Mouse (Mus musculus): ENCODE measurements around the gene Hadha. TPM values are rescaled to one million over a fixed set of nuclear protein-coding genes. Genes with fewer than 3 reads are reported as not detected.

Hadha gene
- polyA plus RNA-seq, 1 experiment from 2014 or later = 120 TPM

GRCm38 (mm10) chr5:30125587-30125986, 29.4 kb downstream of the Hadha start:
- Histone ChIP-seq H3K4me1 (ENCODE audit: control insufficient read depth, insufficient read depth, low read length) (no peaks in the 10 kb centered on the region), H3K9me3 (ENCODE audit: control insufficient read depth, low read length) (no peaks in the 10 kb centered on the region), H3K9ac (ENCODE audit: low read depth, low read length) (no peak overlapping the region), H3K4me2 (ENCODE audit: low read depth, low read length) (no peak overlapping the region), H3K36me3 (ENCODE audit: control insufficient read depth, insufficient read depth, low read length) (peaks cover 93% of the 10 kb centered on the region), H3K4me3 (ENCODE audit: low read depth, low read length) (no peak overlapping the region), H3K27ac (replicated peaks; ENCODE audit: low read depth, low read length) (no peak overlapping the region), H3K27me3 (replicated peaks; ENCODE audit: control insufficient read depth, insufficient read depth, low read length) (no peaks in the 10 kb centered on the region)
- 36% methylated on average over 5 of the region's 5 CpGs for WGBS
- no peak for DNase-seq (ENCODE audit: low spot score)
- no peak; the same call in 1 of the 2 replicates for ATAC-seq (ENCODE audit: low read depth)

GRCm38 (mm10) chr5:30122481-30122880, 32.5 kb downstream of the Hadha start:
- ATAC-seq (ENCODE audit: low read depth) (no peak), DNase-seq (ENCODE audit: low spot score) (no peak)
- Histone ChIP-seq H3K27ac (replicated peaks; ENCODE audit: low read depth, low read length) (no peak overlapping the region), H3K4me3 (ENCODE audit: low read depth, low read length) (no peak overlapping the region), H3K36me3 (ENCODE audit: control insufficient read depth, insufficient read depth, low read length) (peaks cover 85% of the 10 kb centered on the region), H3K9ac (ENCODE audit: low read depth, low read length) (no peak overlapping the region), H3K4me1 (ENCODE audit: control insufficient read depth, insufficient read depth, low read length) (no peaks in the 10 kb centered on the region), H3K27me3 (replicated peaks; ENCODE audit: control insufficient read depth, insufficient read depth, low read length) (no peaks in the 10 kb centered on the region), H3K4me2 (ENCODE audit: low read depth, low read length) (no peak overlapping the region), H3K9me3 (ENCODE audit: control insufficient read depth, low read length) (no peaks in the 10 kb centered on the region)
- WGBS = 92% methylated on average over 6 of the region's 6 CpGs

- no peak overlapping the region for H3K4me2 ChIP-seq (ENCODE audit: low read depth, low read length)
- DNase-seq (ENCODE audit: low spot score) (no peak), ATAC-seq (ENCODE audit: low read depth) (no peak)
- H3K36me3 ChIP-seq (ENCODE audit: control insufficient read depth, insufficient read depth, low read length) = peaks cover 68% of the 10 kb centered on the region
- peaks cover 3% of the 10 kb centered on the region for H3K27me3 ChIP-seq (replicated peaks; ENCODE audit: control insufficient read depth, insufficient read depth, low read length)
- H3K4me1 ChIP-seq (ENCODE audit: control insufficient read depth, insufficient read depth, low read length) = no peaks in the 10 kb centered on the region
- H3K27ac ChIP-seq (replicated peaks; ENCODE audit: low read depth, low read length) = no peak overlapping the region
- WGBS = 90% methylated on average over 7 of the region's 7 CpGs
- H3K9me3 ChIP-seq (ENCODE audit: control insufficient read depth, low read length) = no peaks in the 10 kb centered on the region
- no peak overlapping the region for H3K4me3 ChIP-seq (ENCODE audit: low read depth, low read length)
- no peak overlapping the region for H3K9ac ChIP-seq (ENCODE audit: low read depth, low read length)
Measured at GRCm38 (mm10) chr5:30120106-30120505, 34.9 kb downstream of the Hadha start.

GRCm38 (mm10) chr5:30119163-30119562, 35.8 kb downstream of the Hadha start:
- 91% methylated on average over 6 of the region's 6 CpGs for WGBS
- H3K36me3 ChIP-seq (ENCODE audit: control insufficient read depth, insufficient read depth, low read length) = peaks cover 58% of the 10 kb centered on the region

GRCm38 (mm10) chr5:30118018-30118417, 36.9 kb downstream of the Hadha start:
- WGBS = 78% methylated on average over 1 of the region's 1 CpGs

More at GRCm38 (mm10) chr5:30119163-30119562, 35.8 kb downstream of the Hadha start:
- no peak overlapping the region for H3K4me3 ChIP-seq (ENCODE audit: low read depth, low read length)
- H3K27me3 ChIP-seq (replicated peaks; ENCODE audit: control insufficient read depth, insufficient read depth, low read length) = peaks cover 10% of the 10 kb centered on the region
- DNase-seq (ENCODE audit: low spot score) (no peak), ATAC-seq (ENCODE audit: low read depth) (no peak)
- no peaks in the 10 kb centered on the region for H3K9me3 ChIP-seq (ENCODE audit: control insufficient read depth, low read length)
- H3K27ac ChIP-seq (replicated peaks; ENCODE audit: low read depth, low read length) = no peak overlapping the region
- no peak overlapping the region for H3K4me2 ChIP-seq (ENCODE audit: low read depth, low read length)
- 0 out of 2 replicates have a peak, but pooled peaks cover 4% of the 10 kb centered on the region for H3K4me1 ChIP-seq (ENCODE audit: control insufficient read depth, insufficient read depth, low read length)
- H3K9ac ChIP-seq (ENCODE audit: low read depth, low read length) = no peak overlapping the region

GRCm38 (mm10) chr5:30115718-30116117, 39.2 kb downstream of the Hadha start:
- peaks cover 27% of the 10 kb centered on the region for H3K36me3 ChIP-seq (ENCODE audit: control insufficient read depth, insufficient read depth, low read length)
- ATAC-seq (ENCODE audit: low read depth) (no peak), DNase-seq (ENCODE audit: low spot score) (no peak)
- H3K4me2 ChIP-seq (ENCODE audit: low read depth, low read length) = no peak overlapping the region
- no peak overlapping the region for H3K27ac ChIP-seq (replicated peaks; ENCODE audit: low read depth, low read length)
- WGBS = 29% methylated on average over 7 of the region's 10 CpGs
- H3K27me3 ChIP-seq (replicated peaks; ENCODE audit: control insufficient read depth, insufficient read depth, low read length) = peaks cover 45% of the 10 kb centered on the region
- H3K4me3 ChIP-seq (ENCODE audit: low read depth, low read length) = no peak overlapping the region
- H3K9ac ChIP-seq (ENCODE audit: low read depth, low read length) = no peak overlapping the region
- peaks cover 12% of the 10 kb centered on the region; the same call in 1 of the 2 replicates for H3K4me1 ChIP-seq (ENCODE audit: control insufficient read depth, insufficient read depth, low read length)
- no peaks in the 10 kb centered on the region for H3K9me3 ChIP-seq (ENCODE audit: control insufficient read depth, low read length)

More at GRCm38 (mm10) chr5:30118018-30118417, 36.9 kb downstream of the Hadha start:
- peaks cover 49% of the 10 kb centered on the region for H3K36me3 ChIP-seq (ENCODE audit: control insufficient read depth, insufficient read depth, low read length)
- no peak overlapping the region for H3K4me2 ChIP-seq (ENCODE audit: low read depth, low read length)
- H3K27me3 ChIP-seq (replicated peaks; ENCODE audit: control insufficient read depth, insufficient read depth, low read length) = peaks cover 22% of the 10 kb centered on the region
- DNase-seq (ENCODE audit: low spot score) = no peak
- 0 out of 2 replicates have a peak, but pooled peaks cover 4% of the 10 kb centered on the region for H3K4me1 ChIP-seq (ENCODE audit: control insufficient read depth, insufficient read depth, low read length)
- no peak overlapping the region for H3K9ac ChIP-seq (ENCODE audit: low read depth, low read length)
- no peaks in the 10 kb centered on the region for H3K9me3 ChIP-seq (ENCODE audit: control insufficient read depth, low read length)
- no peak overlapping the region for H3K4me3 ChIP-seq (ENCODE audit: low read depth, low read length)
- no peak for ATAC-seq (ENCODE audit: low read depth)
- H3K27ac ChIP-seq (replicated peaks; ENCODE audit: low read depth, low read length) = no peak overlapping the region

GRCm38 (mm10) chr5:30114761-30115140, 40.2 kb downstream of the Hadha start:
- ATAC-seq (ENCODE audit: low read depth) (peak; percentile 10; the same call in 1 of the 2 replicates), DNase-seq (ENCODE audit: low spot score) (no peak)
- WGBS = under 1% methylated on average over 24 of the region's 28 CpGs
- Histone ChIP-seq H3K4me2 (ENCODE audit: low read depth, low read length) (peak overlapping the region; percentile 94), H3K27ac (replicated peaks; ENCODE audit: low read depth, low read length) (no peak overlapping the region), H3K9ac (ENCODE audit: low read depth, low read length) (peak overlapping the region; percentile 69), H3K4me1 (ENCODE audit: control insufficient read depth, insufficient read depth, low read length) (peaks cover 16% of the 10 kb centered on the region; the same call in 1 of the 2 replicates), H3K9me3 (ENCODE audit: control insufficient read depth, low read length) (no peaks in the 10 kb centered on the region), H3K4me3 (ENCODE audit: low read depth, low read length) (peak overlapping the region; percentile 61), H3K27me3 (replicated peaks; ENCODE audit: control insufficient read depth, insufficient read depth, low read length) (peaks cover 54% of the 10 kb centered on the region), H3K36me3 (ENCODE audit: control insufficient read depth, insufficient read depth, low read length) (peaks cover 18% of the 10 kb centered on the region)

- no peaks in the 10 kb centered on the region for H3K9me3 ChIP-seq (ENCODE audit: control insufficient read depth, low read length)
- H3K4me2 ChIP-seq (ENCODE audit: low read depth, low read length) = peak overlapping the region; percentile 94
- H3K4me3 ChIP-seq (ENCODE audit: low read depth, low read length) = peak overlapping the region; percentile 61
- peak; percentile 85 for DNase-seq (ENCODE audit: low spot score)
- WGBS = 2% methylated on average over 39 of the region's 103 CpGs
- H3K36me3 ChIP-seq (ENCODE audit: control insufficient read depth, insufficient read depth, low read length) = peaks cover 11% of the 10 kb centered on the region
- peak; percentile 90 for ATAC-seq (ENCODE audit: low read depth)
- peaks cover 16% of the 10 kb centered on the region; the same call in 1 of the 2 replicates for H3K4me1 ChIP-seq (ENCODE audit: control insufficient read depth, insufficient read depth, low read length)
- no peak overlapping the region for H3K27ac ChIP-seq (replicated peaks; ENCODE audit: low read depth, low read length)
- H3K9ac ChIP-seq (ENCODE audit: low read depth, low read length) = peak overlapping the region; percentile 69
- peaks cover 55% of the 10 kb centered on the region for H3K27me3 ChIP-seq (replicated peaks; ENCODE audit: control insufficient read depth, insufficient read depth, low read length)
Measured at GRCm38 (mm10) chr5:30113881-30114760, 40.8 kb downstream of the Hadha start.
